Mouse (Mus musculus) telencephalon, adult 2 months (tissue): ENCODE data around the gene Acvrl1.

Experiments used
- DNase-seq: peaks from one replicate; pipeline ENCODE4 v3.0.0-alpha.2; 2011; ENCODE audit warnings: low read depth, low spot score

Acvrl1 gene

GRCm38 (mm10) chr15:101128181-101129089, at the start of gene Acvrl1:
Gene Acvrl1 (plus strand): TSS chr15:101128522.
- DNase-seq: no peak

- DNase-seq: no peak
Observed at GRCm38 (mm10) chr15:101078731-101079156, 49.6 kb upstream of the Acvrl1 start.

- DNase-seq: no peak
Observed at GRCm38 (mm10) chr15:101080031-101080520, 48.2 kb upstream of the Acvrl1 start.

GRCm38 (mm10) chr15:101081035-101081548, 47.2 kb upstream of the Acvrl1 start:
- no peak for DNase-seq

GRCm38 (mm10) chr15:101082236-101082635, 46.1 kb upstream of the Acvrl1 start:
- no peak for DNase-seq

GRCm38 (mm10) chr15:101084499-101084898, 43.8 kb upstream of the Acvrl1 start:
- DNase-seq: no peak

GRCm38 (mm10) chr15:101086451-101086850, 41.9 kb upstream of the Acvrl1 start:
- DNase-seq: no peak

GRCm38 (mm10) chr15:101086956-101087355, 41.4 kb upstream of the Acvrl1 start:
- DNase-seq: no peak

GRCm38 (mm10) chr15:101088291-101088690, 40.0 kb upstream of the Acvrl1 start:
- no peak for DNase-seq

- no peak for DNase-seq
Observed at GRCm38 (mm10) chr15:101091551-101091950, 36.8 kb upstream of the Acvrl1 start.

- DNase-seq: no peak
Observed at GRCm38 (mm10) chr15:101092121-101092828, 36.0 kb upstream of the Acvrl1 start.

- DNase-seq: peak; percentile 45
Observed at GRCm38 (mm10) chr15:101092829-101093648, 35.3 kb upstream of the Acvrl1 start.

GRCm38 (mm10) chr15:101093988-101094387, 34.3 kb upstream of the Acvrl1 start:
- DNase-seq: no peak

GRCm38 (mm10) chr15:101094979-101095378, 33.3 kb upstream of the Acvrl1 start:
- no peak for DNase-seq

GRCm38 (mm10) chr15:101095392-101095791, 32.9 kb upstream of the Acvrl1 start:
- DNase-seq: no peak

GRCm38 (mm10) chr15:101097985-101098651, 30.2 kb upstream of the Acvrl1 start:
- no peak for DNase-seq

- DNase-seq: no peak
Observed at GRCm38 (mm10) chr15:101100996-101101395, 27.3 kb upstream of the Acvrl1 start.

- no peak for DNase-seq
Observed at GRCm38 (mm10) chr15:101103605-101104304, 24.6 kb upstream of the Acvrl1 start.

GRCm38 (mm10) chr15:101105496-101105994, 22.8 kb upstream of the Acvrl1 start:
- no peak for DNase-seq

GRCm38 (mm10) chr15:101106011-101106410, 22.3 kb upstream of the Acvrl1 start:
- DNase-seq: no peak
